Mouse (Mus musculus): ENCODE data around the gene Rtn4r. TPM values are rescaled to one million over a fixed set of nuclear protein-coding genes. Genes with fewer than 3 reads are reported as not detected.

Rtn4r gene
- polyA plus RNA-seq, 1 experiment from 2014 or later, result 1.0 TPM

Small RNA genes within 50 kb of the gene (microRNA-seq; reads per million reads assigned to microRNA genes)
- gene Mir6366, result not detected

Other genes starting within 250 kb of the Rtn4r start
- gene Gm20518, start 236.0 kb upstream of the Rtn4r start, polyA plus RNA-seq (2015; fragmentation: Nextera tagmentation; extraction: Ambion mirVana), result 0.32 and 0.46 TPM in 2 replicates
- 0.04 TPM in 1 of 2 replicates, not detected in the other for gene Tssk1, start 233.4 kb upstream of the Rtn4r start, polyA plus RNA-seq (2015; fragmentation: Nextera tagmentation; extraction: Ambion mirVana)
- gene Dgcr2, start 229.1 kb upstream of the Rtn4r start, polyA plus RNA-seq (2015; fragmentation: Nextera tagmentation; extraction: Ambion mirVana), result 80.6 and 88.8 TPM in 2 replicates
- gene Tssk2, start 229.0 kb upstream of the Rtn4r start, polyA plus RNA-seq (2015; fragmentation: Nextera tagmentation; extraction: Ambion mirVana), result not detected in 2 replicates
- gene Ess2, start 216.3 kb upstream of the Rtn4r start, polyA plus RNA-seq (2015; fragmentation: Nextera tagmentation; extraction: Ambion mirVana), result 31.3 and 33.7 TPM in 2 replicates
- gene Gsc2, start 212.6 kb upstream of the Rtn4r start, polyA plus RNA-seq (2015; fragmentation: Nextera tagmentation; extraction: Ambion mirVana), result not detected in 2 replicates
- 117 and 125 TPM in 2 replicates for gene Slc25a1, start 199.4 kb upstream of the Rtn4r start, polyA plus RNA-seq (2015; fragmentation: Nextera tagmentation; extraction: Ambion mirVana)
- not detected in 2 replicates for gene Vpreb2, start 147.2 kb upstream of the Rtn4r start, polyA plus RNA-seq (2015; fragmentation: Nextera tagmentation; extraction: Ambion mirVana)
- 67.7 and 69.2 TPM in 2 replicates for gene Dgcr6, start 74.8 kb upstream of the Rtn4r start, polyA plus RNA-seq (2015; fragmentation: Nextera tagmentation; extraction: Ambion mirVana)
- 15.3 and 17.8 TPM in 2 replicates for gene Prodh, start 37.4 kb upstream of the Rtn4r start, polyA plus RNA-seq (2015; fragmentation: Nextera tagmentation; extraction: Ambion mirVana)
- not detected in 2 replicates for gene Ccdc188, start 90.2 kb downstream of the Rtn4r start, polyA plus RNA-seq (2015; fragmentation: Nextera tagmentation; extraction: Ambion mirVana)
- gene Zdhhc8, start 107.5 kb downstream of the Rtn4r start, polyA plus RNA-seq (2015; fragmentation: Nextera tagmentation; extraction: Ambion mirVana), result 5.0 and 6.9 TPM in 2 replicates
- gene Trmt2a, start 121.0 kb downstream of the Rtn4r start, polyA plus RNA-seq (2015; fragmentation: Nextera tagmentation; extraction: Ambion mirVana), result 98.8 and 99.1 TPM in 2 replicates
- gene Ranbp1, start 121.1 kb downstream of the Rtn4r start, polyA plus RNA-seq (2015; fragmentation: Nextera tagmentation; extraction: Ambion mirVana), result 370 and 425 TPM in 2 replicates
- not detected in 2 replicates for gene Gm49776, start 130.7 kb downstream of the Rtn4r start, polyA plus RNA-seq (2015; fragmentation: Nextera tagmentation; extraction: Ambion mirVana)
- gene Dgcr8, start 161.6 kb downstream of the Rtn4r start, polyA plus RNA-seq (2015; fragmentation: Nextera tagmentation; extraction: Ambion mirVana), result 23.3 and 25.9 TPM in 2 replicates
- 27.6 and 32.7 TPM in 2 replicates for gene Tango2, start 220.5 kb downstream of the Rtn4r start, polyA plus RNA-seq (2015; fragmentation: Nextera tagmentation; extraction: Ambion mirVana)
- gene Arvcf, start 220.5 kb downstream of the Rtn4r start, polyA plus RNA-seq (2015; fragmentation: Nextera tagmentation; extraction: Ambion mirVana), result 25.3 and 26.0 TPM in 2 replicates

Data from stomach, embryonic 16.5 days (tissue).